Mouse (Mus musculus): Measurements from ENCODE around the gene Zkscan17.
"Not testable (repeated sequence)": the region's sequence is repeated elsewhere in the genome, so short reads cannot be mapped to it uniquely, and the experiment has no call there.

The Zkscan17 gene

DNA sequence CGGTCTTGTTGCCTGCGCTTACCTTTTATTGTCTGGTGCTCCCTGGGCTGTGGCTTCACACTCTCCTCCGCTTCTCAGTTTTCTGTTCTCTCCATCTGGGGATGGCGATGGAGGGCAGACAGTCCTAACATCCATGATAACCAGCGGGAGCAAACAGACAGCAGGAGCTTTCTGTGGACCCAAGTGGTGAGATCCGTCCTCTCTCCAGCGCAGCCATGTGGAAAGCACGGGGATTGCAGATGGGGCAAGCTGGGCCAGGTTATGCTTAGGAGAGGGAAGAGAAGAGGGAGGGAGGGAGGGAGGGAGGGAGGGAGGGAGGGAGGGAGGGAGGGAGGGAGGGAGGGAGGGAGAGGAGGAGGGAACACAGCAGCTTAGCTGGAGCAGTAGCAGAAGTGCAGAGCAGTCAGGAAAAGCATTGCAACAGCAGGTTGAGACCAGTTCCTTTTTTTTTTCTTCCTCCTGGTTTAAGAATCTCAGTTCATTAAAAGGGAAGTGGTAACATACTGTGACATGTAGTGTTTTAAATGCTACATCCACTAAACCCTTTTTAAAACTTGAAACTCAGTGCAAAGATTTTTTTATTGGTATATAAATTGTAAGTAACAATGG, at the start of gene Zkscan17:
Zkscan17 (minus strand) TSS at position 280 of the 609 bp plus-strand sequence.
- no peak for DNase-seq (ENCODE audit: low spot score in 2 of 2)

DNA sequence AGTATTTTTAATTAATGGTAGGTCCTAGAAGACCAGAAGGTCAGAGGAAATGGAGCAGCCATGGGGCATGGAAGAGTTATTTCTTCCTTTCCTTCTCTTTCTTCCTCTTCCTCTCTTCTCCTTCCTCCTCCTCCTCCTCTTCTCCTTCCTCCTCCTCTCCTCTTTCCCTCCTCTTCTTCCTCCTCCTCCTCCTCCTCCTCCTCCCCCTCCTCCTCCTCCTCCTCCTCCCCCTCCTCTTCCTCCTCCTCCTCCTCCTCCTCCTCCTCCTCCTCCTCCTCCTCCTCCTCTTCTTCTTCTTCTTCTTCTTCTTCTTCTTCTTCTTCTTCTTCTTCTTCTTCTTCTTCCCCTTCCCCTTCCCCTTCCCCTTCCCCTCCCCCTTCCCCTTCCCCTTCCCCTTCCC, 49.6 kb upstream of the Zkscan17 start, which contains the start of gene Olfr222:
Olfr222 (minus strand) TSS at position 101 of the 400 bp plus-strand sequence.
- not testable (repeated sequence) for DNase-seq (ENCODE audit: low spot score in 2 of 2)

DNA sequence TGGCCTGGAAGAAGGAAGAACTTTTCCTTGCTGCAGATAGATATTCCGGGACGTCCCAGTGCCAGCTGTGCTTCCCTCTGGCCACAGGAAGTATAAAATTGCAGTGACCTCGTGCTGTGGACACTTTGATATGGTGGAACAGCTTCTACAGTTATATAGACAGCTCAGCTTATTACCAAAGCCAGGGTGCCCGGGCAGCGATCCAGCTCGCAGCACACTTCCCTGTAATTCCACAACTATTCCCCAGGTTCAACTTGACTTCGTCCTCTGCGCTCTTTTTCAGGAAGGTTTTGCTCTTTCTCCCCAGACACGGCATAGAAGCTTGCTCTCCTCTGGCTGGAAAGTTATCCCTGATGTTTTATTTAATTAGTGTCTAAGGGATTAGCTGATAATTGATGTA, 49.2 kb upstream of the Zkscan17 start:
- DNase-seq (ENCODE audit: low spot score in 2 of 2) = no peak

DNA sequence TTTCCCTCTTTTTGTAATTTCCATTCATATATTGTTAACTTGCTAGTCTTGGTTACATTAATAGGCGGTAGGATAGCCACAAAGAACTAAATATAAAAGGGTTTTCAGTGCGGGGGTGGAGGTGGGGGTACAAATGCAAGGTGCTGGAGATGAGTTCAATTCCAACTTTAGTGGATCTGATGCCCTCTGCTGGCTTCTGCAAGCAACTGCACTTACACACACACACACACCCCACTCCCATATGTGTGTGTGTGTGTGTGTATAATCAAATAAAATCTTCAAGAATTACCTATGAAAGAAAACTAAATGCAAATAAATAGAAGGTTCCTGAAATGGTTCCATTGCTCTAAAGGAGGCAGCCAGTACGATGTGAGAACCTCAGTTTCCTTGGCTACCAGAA, 42.8 kb upstream of the Zkscan17 start:
- no peak for DNase-seq (ENCODE audit: low spot score in 2 of 2)

DNA sequence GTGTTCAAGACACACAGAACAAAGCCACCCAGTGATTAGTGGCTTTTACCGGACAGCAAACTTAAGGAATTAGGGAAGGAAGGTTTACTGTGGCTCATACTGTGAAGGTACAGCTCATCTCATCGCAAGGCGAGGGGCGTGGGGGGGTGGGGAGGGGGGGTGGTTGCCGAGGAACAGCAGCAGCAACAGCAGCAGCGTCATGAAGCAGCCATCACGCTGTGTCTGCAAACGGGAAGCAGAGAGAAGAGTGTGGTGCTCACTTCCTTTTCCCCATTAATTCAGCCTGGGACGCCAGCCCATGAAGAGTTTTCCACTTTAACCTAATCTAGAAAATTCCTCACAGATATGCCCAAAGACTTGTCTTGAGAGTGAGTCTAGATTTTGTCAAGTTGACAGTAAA, 36.3 kb upstream of the Zkscan17 start:
- no peak for DNase-seq (ENCODE audit: low spot score in 2 of 2)

DNA sequence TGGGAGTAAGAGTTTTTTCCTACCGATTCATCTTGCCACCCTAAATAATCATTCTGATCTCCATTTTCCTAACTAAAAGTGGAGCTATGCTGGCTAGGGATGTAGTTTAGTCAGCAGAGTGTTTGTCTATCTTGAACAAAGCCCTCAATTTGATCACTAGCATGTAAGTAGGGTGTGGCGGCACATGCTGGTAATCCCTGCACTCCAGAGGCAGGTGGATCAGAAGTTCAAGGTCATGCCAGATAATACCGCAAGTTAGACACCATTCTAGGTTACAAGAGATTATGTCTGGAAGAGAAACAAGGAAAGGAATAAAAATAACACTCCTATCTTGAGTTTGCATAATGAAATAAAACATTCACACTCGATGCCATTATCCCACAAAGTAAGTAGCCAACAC, 35.8 kb upstream of the Zkscan17 start:
- no peak for DNase-seq (ENCODE audit: low spot score in 2 of 2)

DNA sequence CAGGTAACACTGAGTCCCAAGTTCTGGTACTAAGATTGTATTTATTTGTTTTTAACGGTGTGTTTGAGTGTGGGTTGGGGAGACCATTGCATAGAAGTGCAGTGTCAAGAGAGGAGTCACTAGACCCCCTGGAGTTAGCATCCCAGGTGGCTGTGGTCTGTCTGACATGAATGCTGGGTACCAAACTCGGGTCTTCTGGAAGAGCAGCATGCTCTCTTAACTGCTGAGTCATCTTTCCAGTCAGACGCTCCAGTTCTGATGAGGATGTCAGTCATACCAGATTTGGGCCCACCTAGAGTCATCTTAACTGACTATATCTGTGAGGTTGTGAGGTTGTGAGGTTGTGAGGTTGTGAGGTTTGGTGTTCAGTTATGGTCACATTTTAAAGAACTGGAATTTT, 34.4 kb upstream of the Zkscan17 start:
- no peak for DNase-seq (ENCODE audit: low spot score in 2 of 2)

DNA sequence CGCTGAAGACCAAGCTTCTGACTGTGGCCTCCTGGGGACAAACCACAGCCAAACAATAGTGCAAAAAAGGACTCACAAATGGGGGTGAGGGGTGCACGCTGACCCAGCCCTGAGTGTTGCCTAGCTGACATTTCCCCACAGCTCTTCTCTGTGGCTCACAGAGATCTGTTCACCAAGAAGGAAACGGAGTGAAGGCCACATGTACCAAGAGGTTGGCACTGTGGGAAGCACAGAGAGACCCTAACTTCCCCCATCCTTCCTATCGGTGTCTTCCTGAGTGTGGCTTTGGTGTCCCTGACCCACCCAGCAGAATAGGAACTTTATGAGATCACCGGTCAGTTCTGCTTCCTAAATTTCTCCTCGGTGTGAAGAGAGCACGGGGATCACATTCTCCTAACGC, 28.0 kb upstream of the Zkscan17 start:
- DNase-seq (ENCODE audit: low spot score in 2 of 2) = no peak

DNA sequence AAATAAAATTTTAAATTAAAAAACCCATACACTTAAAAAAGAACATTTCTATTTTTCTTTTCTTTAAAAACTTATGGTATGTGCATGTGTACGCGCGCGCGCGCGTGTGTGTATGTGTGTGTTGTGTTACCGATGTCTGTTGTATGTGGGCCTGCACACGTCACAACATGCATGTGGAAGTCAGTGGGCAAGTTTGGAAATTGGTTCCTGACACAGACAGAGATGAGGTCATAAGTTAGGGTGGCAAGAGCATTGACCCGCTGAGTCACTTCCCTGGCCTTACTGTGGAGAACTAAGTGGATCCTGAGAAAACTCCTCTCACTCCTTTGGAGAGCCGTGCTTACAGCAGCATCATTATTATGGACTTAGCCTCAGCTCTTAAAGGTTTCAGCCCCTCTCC, 27.6 kb upstream of the Zkscan17 start:
- DNase-seq (ENCODE audit: low spot score in 2 of 2) = no peak

DNA sequence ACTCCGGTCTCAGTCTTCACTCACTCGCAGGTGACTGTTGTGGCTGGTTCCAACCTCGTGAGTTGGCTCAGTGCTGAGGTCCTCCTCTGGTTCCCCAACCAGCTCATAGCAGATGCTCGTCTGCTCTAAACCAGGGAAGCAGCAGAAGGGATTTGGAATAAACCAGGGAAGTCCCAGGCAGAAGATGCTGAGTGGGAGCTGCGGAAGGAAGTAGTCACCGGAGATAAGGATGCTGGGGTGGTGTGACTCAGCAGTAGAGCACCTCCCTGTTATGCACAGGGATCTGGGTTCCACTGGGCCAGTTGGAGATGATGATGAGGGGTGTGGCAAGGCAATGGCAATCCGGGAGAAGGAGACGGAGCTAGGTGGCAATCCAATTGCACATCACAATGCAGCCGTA, 17.5 kb upstream of the Zkscan17 start:
- no peak for DNase-seq (ENCODE audit: low spot score in 2 of 2)

DNA sequence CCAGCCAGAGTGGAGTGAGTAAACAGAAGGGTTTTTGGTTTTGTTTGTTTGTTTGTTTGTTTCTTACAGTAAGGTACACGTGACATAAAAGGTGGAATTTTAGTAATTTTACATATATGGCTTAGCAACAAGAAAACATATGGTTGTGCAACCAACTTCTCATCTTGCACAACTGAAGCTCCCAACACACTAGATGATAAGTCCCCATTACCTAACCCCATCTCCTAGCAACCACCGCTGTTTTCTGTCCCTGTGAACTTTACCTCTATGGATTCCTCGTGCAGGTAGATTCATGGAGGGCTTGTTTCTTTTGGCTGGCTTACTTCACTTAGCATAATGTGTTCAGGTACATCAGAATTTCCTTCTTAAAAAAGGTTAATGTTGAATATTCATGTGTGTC, 16.8 kb upstream of the Zkscan17 start:
- no peak for DNase-seq (ENCODE audit: low spot score in 2 of 2)

DNA sequence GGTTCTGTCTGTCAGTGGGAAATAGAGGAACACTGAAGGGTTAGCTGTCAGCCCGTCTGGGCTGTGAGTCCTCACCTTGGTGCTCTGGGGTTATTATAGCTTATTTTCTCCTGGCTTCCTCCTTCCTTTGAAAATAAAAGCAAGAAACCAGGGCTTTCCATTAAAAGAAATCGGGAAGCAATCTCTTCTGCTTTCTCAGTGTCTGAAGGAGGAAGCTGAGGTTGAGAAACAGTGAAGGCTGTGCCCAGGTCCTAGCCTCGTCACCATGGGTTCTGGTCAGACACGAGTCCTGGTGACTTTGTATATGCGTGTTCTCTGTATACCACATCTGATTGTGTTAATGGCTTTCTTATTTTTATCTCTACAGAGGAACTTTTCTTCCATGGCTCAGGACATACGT, 15.9 kb upstream of the Zkscan17 start:
- no peak for DNase-seq (ENCODE audit: low spot score in 2 of 2)

DNA sequence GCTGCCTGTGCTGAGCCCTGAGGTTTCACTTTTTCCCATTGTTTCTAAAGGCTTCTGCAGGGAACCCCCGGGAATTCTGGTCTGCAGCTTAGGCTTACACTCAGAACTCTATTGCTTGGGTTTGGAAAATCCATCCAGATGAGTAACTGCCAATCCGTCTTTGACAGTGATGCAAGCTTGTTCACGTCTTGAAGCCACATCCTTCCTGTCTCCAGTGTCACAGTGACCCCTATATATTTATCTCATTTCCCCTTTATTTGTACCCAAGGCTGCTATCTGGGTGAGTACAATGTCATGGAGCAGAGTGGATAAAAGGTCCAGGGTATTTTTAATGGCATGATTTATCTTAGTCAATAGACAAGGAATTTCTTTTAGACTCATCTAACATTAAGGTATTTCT, 14.8 kb upstream of the Zkscan17 start, which contains the start of gene Nlrp3:
Nlrp3 (plus strand) TSS at position 245 of the 400 bp plus-strand sequence.
- no peak for DNase-seq (ENCODE audit: low spot score in 2 of 2)

DNA sequence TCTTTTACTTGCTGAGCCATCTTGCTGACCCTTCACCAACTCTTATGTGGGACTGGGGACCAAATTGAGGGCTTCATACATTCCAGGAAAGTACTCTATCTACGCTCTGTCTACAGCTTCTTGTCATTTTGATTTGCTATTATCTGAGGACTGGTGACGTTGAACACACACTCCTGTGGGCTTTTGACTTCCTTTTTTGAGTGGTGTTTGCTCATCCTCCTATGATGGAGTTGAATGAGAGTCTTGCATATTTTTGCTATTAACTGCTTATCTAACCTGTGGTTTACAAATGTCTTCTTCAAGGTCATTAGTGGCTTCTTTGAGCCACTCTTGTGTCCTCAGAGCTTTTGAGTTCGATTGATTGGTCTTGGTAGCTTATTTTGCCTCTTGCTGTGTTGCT, 13.6 kb upstream of the Zkscan17 start:
- DNase-seq (ENCODE audit: low spot score in 2 of 2) = no peak

DNA sequence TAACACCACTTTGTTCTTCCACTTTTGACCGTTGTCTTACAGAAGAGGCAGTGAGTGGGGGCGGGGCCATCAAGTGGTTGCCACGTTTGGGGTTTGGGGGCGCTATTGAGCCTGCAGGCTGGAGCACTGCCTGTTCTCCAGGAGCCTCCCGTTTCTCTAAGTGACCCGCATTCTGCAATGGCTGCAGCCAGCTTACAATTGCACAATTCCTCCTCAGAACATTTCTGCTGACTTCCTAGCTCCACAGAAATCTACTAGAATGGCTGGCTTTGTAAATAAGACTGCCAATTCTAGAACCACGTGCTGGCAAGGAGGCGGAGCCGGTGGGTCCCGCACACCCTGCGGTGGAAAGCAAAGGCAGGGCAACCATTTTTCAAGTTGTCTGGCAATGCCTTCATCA, 11.8 kb upstream of the Zkscan17 start:
- DNase-seq (ENCODE audit: low spot score in 2 of 2) = peak; percentile 12 to 44

DNA sequence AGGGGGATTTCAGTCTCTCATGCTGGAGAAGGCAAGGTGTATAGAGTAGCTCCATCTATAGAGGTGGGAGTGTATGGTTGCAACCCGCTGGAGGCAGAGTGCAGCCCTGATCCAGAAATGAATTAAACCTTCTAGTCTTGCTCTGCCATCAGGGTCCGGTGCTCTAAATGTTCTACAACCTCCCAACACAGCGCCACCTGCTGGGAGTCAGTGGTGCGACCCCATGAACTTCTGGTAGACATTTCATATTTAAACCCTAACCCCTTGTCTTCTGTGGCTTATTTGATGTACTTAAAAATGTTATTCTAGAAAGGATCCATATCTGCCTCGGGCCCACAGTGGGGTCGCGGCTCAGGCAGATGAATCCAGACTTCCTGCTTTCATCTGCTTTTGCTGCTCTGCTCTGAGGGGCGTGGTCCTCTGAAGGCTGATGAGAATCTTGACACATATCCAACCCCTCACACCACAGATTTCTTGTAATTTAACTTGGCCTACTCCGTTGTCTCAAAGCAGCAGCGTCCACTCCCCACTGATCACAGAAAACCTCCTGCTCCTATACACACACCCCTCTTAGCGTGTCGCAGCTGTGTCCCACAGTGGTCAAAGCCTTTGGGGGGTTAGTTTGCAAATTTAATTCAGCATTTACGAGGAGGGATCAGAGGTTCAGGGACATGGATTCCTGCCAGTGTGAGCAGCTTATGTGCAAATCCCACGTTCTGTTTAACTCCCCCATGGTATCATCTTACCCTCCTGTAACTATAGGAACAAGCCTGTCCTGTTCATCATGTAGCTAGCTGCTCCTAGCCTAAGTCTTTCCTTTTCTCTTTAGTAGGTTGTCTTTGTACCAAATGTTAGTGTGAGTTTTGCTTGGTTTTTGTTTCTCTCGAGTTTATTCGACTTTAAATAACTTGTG, 10.9 kb upstream of the Zkscan17 start:
- DNase-seq (ENCODE audit: low spot score in 2 of 2) = no peak

DNA sequence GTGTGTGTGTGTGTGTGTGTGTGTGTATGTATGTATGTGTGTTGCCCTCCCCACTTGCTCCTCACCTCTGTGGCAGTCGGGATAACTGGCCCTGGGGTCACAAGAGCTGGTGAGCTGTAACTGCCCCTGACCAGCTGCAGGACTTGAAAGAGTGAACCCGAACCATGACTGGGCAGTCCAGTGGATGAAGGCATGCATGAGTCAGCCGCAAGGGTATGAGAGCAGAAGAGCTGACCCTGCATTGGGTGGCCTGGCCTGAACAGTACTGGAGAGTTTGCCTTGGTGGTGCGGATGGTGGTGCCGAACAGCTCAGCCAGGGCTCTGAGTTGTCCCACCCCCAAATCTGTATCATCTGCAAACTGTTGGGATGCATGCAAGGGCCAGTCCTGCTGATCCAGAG, 5.0 kb upstream of the Zkscan17 start:
- no peak for DNase-seq (ENCODE audit: low spot score in 2 of 2)

DNA sequence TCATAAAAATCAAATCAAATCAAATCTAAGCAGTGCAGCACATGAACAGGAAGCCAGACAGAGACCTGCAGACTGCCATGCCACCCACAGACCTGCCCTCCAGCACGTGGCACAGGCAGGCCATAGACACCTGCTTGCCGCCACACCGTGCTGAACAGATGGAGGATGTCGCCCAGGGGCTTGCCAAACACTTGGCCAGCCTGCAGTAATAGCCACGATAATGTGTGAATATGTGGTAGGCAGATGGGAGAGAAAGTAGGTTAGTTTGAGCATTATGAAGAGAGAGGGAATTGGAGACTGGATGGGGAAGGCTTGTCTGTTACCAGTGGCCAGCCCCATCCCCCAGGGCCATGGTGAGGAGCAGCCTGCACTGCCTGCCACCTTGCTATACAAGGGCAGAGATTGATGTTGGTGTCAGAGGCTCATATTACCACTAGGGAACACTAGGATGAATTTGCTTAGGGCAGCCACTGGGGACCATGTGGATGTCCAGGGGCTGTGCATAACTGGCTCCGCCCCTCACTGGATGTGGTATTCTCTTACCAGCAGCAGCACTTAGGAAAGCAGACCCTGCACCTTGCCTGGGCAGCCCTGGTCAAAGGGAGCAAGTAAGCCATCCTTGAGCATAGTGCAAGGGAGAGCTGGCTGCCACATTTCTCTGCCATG, 4.5 kb upstream of the Zkscan17 start:
- no peak for DNase-seq (ENCODE audit: low spot score in 2 of 2)

DNA sequence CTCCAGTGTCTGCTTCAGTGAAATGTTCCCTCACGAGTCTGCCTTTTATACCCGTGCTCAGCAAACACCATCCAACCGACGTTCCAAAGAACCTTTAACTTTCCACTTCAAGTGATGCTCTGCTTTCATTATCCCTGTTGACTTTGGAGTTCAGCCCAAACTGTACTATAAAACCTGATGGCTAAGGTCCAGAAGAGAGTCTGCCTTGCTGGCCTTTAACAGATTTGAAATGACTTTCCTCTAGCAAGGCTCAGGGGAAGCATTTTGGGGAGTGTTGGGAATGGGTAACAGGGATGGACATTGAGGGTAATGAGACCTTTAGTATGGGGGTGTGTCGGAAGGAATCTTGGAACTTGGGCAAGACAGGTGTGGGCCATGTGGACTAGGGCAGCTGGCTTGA, 3.7 kb upstream of the Zkscan17 start:
- DNase-seq (ENCODE audit: low spot score in 2 of 2) = no peak

DNA sequence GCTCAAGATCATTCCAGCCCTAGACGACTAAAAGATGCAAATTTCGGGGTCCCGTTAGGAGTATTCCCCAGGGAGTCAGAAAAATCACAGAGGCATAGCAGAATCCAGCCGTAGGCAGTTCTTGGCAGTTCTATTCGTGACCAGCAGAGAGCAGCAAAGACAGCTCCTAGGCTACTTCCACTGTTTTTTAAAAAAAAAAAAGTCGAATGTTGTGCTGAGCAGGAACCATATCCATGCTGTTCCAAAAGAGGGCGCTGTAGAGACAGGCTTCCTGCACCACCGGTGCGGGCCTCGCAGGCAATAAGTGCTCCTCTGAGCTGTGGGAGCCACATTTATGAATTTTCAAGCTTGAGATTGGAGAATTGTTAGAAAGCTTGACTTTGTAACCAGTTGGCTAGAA, 1.3 kb downstream of the Zkscan17 start:
- peak; percentile 45 to 56 for DNase-seq (ENCODE audit: low spot score in 2 of 2)

DNA sequence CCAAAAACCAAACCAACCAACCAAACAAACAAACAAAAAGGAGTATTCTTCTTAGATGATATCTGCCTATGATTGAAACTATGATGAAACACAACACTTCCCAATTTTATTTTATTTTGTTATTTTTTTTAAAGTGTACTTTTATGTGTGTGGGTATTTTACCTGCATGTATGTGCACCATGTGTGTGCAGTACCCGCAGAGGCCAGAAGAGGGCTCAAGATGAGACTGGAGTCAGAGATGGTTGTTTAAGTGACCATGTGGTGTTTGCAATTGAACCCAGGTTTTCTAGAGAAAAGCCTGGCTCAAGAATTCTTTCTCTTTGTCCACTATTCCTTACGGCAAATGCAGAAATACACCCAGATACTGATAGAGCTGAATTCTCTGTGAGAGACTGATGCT, 2.4 kb downstream of the Zkscan17 start:
- no peak for DNase-seq (ENCODE audit: low spot score in 2 of 2)

DNA sequence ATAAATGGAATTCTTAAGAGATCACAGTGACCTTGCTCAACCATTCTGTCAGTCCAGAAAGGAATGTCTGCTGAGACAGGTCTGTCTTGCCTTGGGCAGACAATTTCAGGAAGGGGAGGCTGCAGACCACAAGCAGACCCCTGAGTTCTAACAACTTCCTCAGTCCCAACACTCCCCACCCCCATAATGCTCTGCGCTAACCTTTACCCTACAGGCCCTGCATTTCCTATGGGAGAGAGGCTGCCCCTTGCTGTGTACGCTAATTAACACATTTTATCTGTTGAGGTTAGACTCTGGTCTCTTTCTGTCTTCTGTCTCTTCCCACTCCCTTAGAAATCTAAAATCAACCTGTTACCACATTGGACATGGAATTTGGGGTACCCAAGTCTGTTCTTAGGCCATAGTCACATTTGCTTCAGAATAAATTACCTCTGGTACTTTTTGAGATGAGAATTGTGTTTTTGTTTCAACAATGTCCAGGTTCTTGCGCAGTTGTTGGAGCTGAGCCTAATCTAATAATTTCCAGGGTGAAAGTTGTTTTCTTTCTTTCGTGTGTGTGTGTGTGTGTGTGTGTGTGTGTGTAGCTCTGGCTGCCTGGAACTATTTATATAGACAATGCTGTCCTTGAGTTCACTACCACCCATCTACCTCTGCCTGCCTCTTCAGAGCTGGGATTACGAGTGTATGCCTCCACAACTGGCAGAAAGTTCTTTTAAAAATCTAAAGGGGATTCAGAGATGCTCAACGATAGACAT, 6.6 kb downstream of the Zkscan17 start:
- DNase-seq (ENCODE audit: low spot score in 2 of 2) = no peak

Measured in urinary bladder, adult 18-20 months (tissue).